Mouse (Mus musculus) Muller cell, postnatal 12 days (primary cell): ENCODE data around the gene Btnl9.
A peak's percentile ranks its signal among the peaks of the same experiment; 100 is the strongest.
"Not testable (repeated sequence)": the region's sequence is repeated elsewhere in the genome, so short reads cannot be mapped to it uniquely, and the experiment has no call there.

ENCODE experiments used
- DNase-seq: peaks from one replicate; pipeline ENCODE4 v3.0.0-alpha.2; 2015; ENCODE audit errors: inconsistent ontology term

Btnl9 gene

GRCm38 (mm10) chr11:49186955-49187488 is at the start of gene Btnl9:
TSS of gene Btnl9 (minus strand) at chr11:49187159.
- no peak for DNase-seq

DNA sequence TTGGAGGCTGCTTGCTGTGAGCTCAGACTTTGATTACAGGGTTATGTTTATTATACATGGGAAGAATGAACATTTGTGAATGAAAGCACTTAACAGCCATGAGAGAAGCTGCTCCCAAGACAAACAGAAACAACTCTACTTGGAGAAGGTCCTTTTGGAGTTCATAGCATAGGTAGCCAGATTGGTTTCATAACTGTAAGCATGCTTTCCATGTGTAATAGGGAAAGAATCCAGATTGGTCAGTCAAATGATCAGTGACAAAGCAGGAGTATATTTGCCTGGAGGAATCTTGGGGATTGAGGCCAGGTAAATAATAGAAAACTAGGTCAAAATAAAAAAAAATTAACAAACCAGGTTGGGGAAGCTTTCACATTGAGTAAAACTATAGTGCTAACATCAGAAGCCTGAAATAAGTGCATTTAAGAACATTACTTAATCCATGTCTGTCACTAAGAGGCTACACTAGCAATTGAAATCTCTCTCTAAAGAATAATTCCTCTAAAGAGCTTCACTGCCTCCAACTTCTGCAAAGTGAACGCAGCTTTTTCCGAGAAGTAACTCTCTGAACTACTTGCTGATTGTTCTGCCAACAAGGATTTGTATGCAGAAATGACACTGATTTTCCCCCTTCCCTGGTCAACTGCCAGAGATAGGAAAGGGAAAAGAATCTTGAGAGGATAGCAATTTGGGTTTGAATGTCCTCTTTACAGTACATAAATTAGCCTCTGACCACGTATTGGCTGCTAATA is 48.7 kb upstream of the Btnl9 start:
- peak; percentile 22 for DNase-seq

- no peak for DNase-seq
Observed at GRCm38 (mm10) chr11:49232781-49233180, 45.8 kb upstream of the Btnl9 start.

DNA sequence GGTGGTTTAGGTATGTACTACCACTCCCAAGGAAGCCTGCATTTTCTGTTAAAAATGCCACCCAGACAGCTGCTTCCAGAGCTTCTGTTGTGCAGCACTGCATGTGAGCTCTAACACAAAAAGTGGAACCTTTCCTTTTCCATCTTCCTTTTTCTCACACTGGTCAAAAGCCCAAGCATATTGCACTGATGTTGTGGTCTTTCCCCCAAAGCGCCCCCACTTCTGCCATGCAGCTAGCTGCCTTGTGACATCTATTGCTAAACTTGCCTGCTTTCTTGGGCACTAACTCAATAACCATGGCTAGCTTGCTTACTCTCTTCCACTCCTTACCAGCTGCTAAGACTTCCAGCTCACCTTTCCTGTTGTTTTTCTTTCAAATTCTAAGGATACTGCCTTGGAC is 37.5 kb upstream of the Btnl9 start:
- no peak for DNase-seq

DNA sequence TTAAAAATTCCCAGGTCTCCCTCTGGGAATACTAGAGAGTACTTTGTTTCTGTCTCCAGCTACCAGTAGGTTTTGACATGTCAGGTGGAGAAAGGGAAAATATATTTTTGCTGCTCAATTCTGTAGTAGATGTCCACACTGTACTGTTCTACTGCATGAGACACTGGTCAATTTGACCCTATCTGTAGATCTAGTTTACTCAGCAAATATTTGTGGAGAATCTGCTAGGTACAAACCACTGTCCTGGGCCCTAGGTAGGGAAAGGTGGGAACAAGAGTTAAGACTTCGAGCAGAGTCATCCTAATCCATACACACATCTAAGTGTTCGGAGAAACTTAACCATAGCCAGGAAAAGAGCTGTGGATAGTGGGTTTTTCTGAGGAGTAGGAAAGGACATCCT is 32.3 kb upstream of the Btnl9 start:
- DNase-seq = no peak

GRCm38 (mm10) chr11:49213505-49213904 is 26.5 kb upstream of the Btnl9 start:
- DNase-seq = no peak

DNA sequence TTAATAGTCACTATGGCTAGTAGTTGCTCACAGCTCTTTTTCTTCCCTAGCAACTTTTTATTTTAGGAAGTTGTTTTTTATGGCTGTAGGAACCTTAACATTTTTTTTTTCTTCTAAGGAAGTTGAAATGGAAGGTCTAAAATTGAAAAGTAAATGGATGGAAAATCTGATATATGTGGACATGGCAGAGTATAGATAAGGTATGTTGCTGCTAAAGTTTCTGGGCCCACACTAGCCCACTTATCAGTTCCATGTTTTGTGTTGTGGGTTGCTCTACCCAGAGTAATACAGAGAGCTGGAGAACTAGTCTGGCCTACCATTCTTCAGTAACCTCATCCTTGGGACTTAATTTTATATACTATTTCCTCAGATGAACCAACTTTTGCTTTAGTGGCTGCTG is 25.6 kb upstream of the Btnl9 start:
- DNase-seq = no peak

DNA sequence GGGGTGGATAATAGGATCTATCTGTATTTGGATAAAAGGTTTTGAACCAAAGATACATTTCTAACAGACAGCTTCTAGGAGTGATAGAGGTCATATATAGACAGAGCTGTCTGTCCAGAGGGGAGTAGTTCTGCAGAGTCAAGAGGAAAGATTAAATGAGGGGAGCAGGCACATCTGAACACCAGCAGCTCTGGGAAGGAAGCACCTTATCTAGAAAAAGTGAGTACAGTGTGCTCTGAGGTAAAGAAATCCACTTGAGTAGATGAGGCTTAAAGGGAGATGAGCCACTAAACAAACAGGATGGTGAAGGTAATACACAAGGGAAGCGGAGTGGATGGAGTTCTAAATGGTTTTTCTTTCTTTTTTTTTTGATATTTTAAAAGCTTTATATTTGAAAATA is 20.5 kb upstream of the Btnl9 start:
- no peak for DNase-seq

- no peak for DNase-seq
Observed at GRCm38 (mm10) chr11:49205080-49205590, 18.2 kb upstream of the Btnl9 start.

GRCm38 (mm10) chr11:49203771-49204497 is 17.0 kb upstream of the Btnl9 start:
- peak; percentile 86 for DNase-seq

- peak; percentile 98 for DNase-seq
Observed at GRCm38 (mm10) chr11:49203129-49203768, 16.3 kb upstream of the Btnl9 start, which contains the start of gene Zfp62. TSS of gene Zfp62 (plus strand) at chr11:49203292.

- DNase-seq = peak; percentile 27
Observed at GRCm38 (mm10) chr11:49202523-49203061, 15.6 kb upstream of the Btnl9 start.

DNA sequence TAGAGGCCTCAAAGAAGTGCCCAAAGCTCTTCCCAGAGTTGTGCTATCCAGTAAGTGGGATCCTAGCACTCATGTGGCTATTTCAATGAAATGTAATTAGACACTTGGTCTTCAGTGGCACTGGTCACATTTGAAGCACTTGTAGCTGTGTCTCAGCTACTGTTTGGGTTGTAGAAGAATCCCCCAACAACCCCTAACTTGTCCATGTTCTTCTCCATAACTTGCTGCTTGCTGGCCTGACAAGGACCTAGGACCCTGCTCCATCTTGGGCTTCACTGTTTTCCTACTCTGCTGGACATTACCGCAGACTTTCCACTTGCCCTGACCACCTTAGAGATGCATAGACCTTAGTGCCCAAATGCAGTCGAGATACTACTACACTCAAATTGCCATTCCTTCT is 15.1 kb upstream of the Btnl9 start:
- no peak for DNase-seq

DNA sequence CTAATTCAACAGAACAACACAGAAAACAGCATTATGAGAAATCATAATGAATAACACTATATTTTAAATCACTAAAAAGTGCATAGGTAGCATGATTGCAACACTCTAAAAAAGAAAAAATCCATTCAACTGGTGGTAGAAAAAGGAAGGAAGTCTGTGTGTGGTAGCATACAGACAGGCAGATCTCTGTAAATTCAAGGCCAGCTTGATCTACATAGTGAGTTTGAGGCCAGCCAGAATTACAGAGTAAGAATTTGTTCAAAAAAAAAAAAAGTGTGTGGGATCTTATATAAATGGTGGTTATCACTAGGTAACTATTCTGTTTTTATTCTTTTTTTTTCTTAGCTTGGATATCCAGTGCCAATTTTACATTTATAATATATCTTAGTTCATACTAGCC is 14.2 kb upstream of the Btnl9 start:
- DNase-seq = no peak

GRCm38 (mm10) chr11:49200666-49201065 is 13.7 kb upstream of the Btnl9 start:
- no peak for DNase-seq

- DNase-seq = no peak
Observed at GRCm38 (mm10) chr11:49195819-49196322, 8.9 kb upstream of the Btnl9 start.

GRCm38 (mm10) chr11:49194771-49195170 is 7.8 kb upstream of the Btnl9 start:
- DNase-seq = not testable (repeated sequence)

DNA sequence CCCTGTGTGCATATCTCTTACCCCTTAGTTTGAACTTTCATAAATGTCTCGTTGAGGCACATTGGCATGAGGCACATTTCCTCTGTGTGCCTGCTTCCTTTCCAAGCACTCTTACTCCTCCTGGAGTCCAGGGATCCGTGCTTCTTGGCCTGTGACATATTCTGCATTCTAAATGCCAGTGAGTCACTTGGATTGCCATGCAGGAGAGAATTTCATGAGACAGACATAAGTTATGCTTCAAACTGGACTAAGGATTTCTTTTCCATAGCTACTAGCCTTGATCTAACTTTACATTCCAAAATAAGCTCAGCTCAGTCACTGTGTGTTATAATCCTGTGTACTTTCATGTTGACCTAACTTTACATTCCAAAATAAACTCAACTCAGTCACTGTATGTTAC is 4.1 kb upstream of the Btnl9 start:
- DNase-seq = peak; percentile 36

- DNase-seq = no peak
Observed at GRCm38 (mm10) chr11:49189737-49190136, 2.8 kb upstream of the Btnl9 start.

DNA sequence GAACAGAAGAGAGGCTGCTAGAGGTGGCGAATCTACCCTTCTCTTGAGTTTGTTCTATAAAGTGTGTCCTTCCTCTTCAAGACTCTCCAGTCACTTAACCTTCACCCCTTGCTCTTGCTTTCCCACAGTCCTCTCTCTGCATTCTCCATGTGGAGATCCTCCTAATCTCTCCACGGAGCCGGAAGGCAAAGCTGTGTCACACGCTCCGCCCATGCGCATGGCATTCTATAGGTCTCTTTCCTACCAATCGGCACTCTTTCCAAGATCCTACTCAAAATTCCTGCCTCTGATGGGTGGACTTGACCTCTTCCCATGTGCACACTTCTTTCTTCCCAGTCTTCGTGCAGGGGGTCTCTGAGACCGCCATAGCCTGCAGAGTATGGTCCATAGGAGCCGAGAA is 742 bp upstream of the Btnl9 start:
- DNase-seq = no peak

GRCm38 (mm10) chr11:49186452-49186851 is 507 bp downstream of the Btnl9 start:
- no peak for DNase-seq

- no peak for DNase-seq
Observed at GRCm38 (mm10) chr11:49183172-49183571, 3.8 kb downstream of the Btnl9 start.
